Mouse (Mus musculus): ENCODE measurements around the gene Gm2696.

- TF ChIP-seq CTCF (IDR thresholded peaks at IDR 0.05; ENCODE audit: control insufficient read depth, insufficient read depth, low read length): no peak
- TF ChIP-seq POLR2A (IDR thresholded peaks at IDR 0.05; ENCODE audit: borderline replicate concordance, control insufficient read depth, low read depth, low read length): no peak
These were observed 32.0 kb downstream of the Gm2696 start, which contains the start of gene Gm36176 for GRCm38 (mm10) chr10:77846503-77846902.

All from bone marrow, adult 2 months (tissue).